Mouse (Mus musculus) liver, adult 2 months (tissue): ENCODE measurements around the gene Fstl1. TPM values are rescaled to one million over a fixed set of nuclear protein-coding genes. Genes with fewer than 3 reads are reported as not detected.

Source experiments
- DNase-seq: peaks from one replicate; pipeline ENCODE4 v3.0.0-alpha.2; 2011; ENCODE audit warnings: low read depth, low spot score; ENCODE audit errors: extremely low read depth
- H3K27ac ChIP-seq: fragments of 200-500 bp; replicated peaks from 2 replicates; pipeline ENCODE4 v1.5.1; 2012; ENCODE audit warnings: low read depth, mild to moderate bottlenecking, control low read depth, inconsistent platforms, low read length; ENCODE audit not compliant: insufficient read depth
- H3K27me3 ChIP-seq: fragments of 200-500 bp; 2 replicates; pipeline ENCODE4 v1.6.1; 2012; ENCODE audit warnings: mild to moderate bottlenecking, moderate library complexity, low read length, inconsistent platforms; ENCODE audit not compliant: control insufficient read depth, insufficient read depth
- H3K36me3 ChIP-seq: fragments of 200-500 bp; 2 replicates; pipeline ENCODE4 v1.6.1; 2012; ENCODE audit warnings: low read length, inconsistent platforms; ENCODE audit not compliant: control insufficient read depth, insufficient read depth
- H3K4me1 ChIP-seq: fragments of 200-500 bp; 2 replicates; pipeline ENCODE4 v1.6.1; 2011; ENCODE audit warnings: low read length; ENCODE audit not compliant: control insufficient read depth, insufficient read depth
- H3K4me3 ChIP-seq: fragments of 200-500 bp; 2 replicates; pipeline ENCODE4 v1.5.1; 2011; ENCODE audit warnings: low read depth, mild to moderate bottlenecking, control low read depth, low read length, moderate library complexity; ENCODE audit not compliant: insufficient read depth
- H3K79me2 ChIP-seq: fragments of 200-500 bp; 2 replicates; pipeline ENCODE4 v1.6.1; 2012; ENCODE audit warnings: inconsistent platforms, mild to moderate bottlenecking, low read length, moderate library complexity; ENCODE audit not compliant: control insufficient read depth, insufficient read depth
- H3K9ac ChIP-seq: fragments of 200-500 bp; 2 replicates; pipeline ENCODE4 v1.6.1; 2012; ENCODE audit warnings: low read depth, mild to moderate bottlenecking, control low read depth, inconsistent platforms, low read length
- CTCF ChIP-seq: fragments of 200-500 bp; IDR thresholded peaks from 2 replicates; pipeline ENCODE4 v1.5.1; 2011; ENCODE audit warnings: low read depth, low read length, control low read depth
- POLR2A ChIP-seq: fragments of 200-500 bp; IDR thresholded peaks from 2 replicates; pipeline ENCODE4 v1.6.1; 2011; ENCODE audit warnings: low read length, control low read depth; ENCODE audit not compliant: insufficient read depth; ENCODE audit errors: extremely low read depth
- WGBS: fragments of 180-500 bp; shearing (Covaris S2); methylation state at CpG from one replicate; pipeline ENCODE4 v1.1.7; 2018; 5-methylcytosine and 5-hydroxymethylcytosine counted together
- polyA plus RNA-seq: library from polyadenylated mRNA; depleted of rRNA; stranded (reverse); fragments of >200 nt; gene quantifications from 2 replicates; pipeline ENCODE4 v1.2.3, GENCODE M21; 2012
- total RNA-seq: library from RNA; depleted of rRNA; stranded (reverse); fragments of >200 nt; gene quantifications from 2 replicates; pipeline ENCODE4 v1.2.3, GENCODE M21; 2014

The Fstl1 gene
- total and polyA plus RNA-seq, 2 experiments: 1.9 to 4.4 TPM

DNA sequence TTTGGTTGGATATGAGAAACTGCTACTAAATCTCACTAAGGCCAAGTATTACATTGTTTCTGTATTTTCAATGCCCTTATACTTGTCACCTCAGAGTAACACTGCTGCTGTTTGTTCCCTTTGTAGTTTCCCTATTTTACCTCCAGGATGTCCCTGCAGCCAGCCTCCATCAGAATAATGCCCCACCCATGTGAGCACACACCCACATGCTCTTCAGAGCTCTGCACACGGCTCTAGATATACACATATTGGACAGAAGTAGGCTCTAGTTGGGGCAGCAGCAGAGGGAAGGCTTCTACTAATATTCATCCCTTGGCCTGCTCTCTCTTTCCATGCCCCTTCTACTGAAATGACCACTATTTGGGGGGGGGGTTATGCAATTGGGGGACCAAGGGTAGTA, 3.7 kb downstream of the Fstl1 start:
- Histone ChIP-seq H3K79me2 (no peaks in the 10 kb centered on the region), H3K4me3 (no peak overlapping the region), H3K27ac (no peak overlapping the region), H3K36me3 (no peaks in the 10 kb centered on the region), H3K4me1 (no peaks in the 10 kb centered on the region), H3K9ac (no peak overlapping the region), H3K27me3 (peaks cover 4% of the 10 kb centered on the region; the same call in 1 of the 2 replicates)
- TF ChIP-seq CTCF (no peak), POLR2A (no peak)
- 44% methylated on average over 1 of the region's 1 CpGs for WGBS
- DNase-seq: no peak

DNA sequence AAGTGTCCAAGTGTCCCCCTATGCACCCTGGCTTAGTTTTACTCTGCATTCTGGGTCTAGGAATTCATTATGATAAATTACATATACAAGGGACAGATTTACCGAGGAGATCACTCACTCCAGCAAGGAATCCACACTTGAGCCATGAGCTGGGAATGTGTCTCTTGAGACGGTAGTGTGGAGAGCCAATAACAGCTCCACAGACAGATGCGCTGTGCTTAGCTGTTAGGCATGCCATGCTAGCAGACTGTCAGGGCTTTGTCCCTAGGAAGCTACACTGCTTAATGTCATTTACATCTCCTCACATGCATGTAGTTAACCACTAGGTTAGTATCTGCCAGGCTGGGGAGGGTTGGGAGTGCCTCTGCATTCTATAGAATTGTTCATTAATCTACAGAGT, 4.2 kb downstream of the Fstl1 start:
- Histone ChIP-seq H3K36me3 (no peaks in the 10 kb centered on the region), H3K27ac (no peak overlapping the region), H3K9ac (no peak overlapping the region), H3K4me1 (no peaks in the 10 kb centered on the region), H3K79me2 (no peaks in the 10 kb centered on the region), H3K4me3 (no peak overlapping the region), H3K27me3 (peaks cover 1% of the 10 kb centered on the region; the same call in 1 of the 2 replicates)
- WGBS: 84% methylated on average over 3 of the region's 3 CpGs
- TF ChIP-seq CTCF (no peak), POLR2A (no peak)
- DNase-seq: no peak

DNA sequence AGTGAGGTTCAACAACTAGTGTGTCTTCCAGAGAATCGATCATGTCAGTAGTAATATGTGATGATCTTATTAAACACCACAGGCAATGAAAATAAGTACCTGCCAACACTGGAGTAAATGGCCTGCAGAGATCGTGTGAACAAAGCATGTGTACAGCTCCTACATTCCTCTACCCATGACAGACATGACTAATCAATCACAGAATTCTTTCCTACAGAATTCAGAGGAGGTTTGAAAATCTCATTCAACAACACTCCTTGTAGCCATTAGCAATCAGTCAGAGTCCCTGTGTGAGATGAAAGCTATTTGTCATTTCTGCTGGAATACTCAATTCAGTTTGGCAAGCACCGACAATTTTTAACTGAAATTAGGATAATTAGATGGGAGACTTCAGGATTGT, 7.9 kb downstream of the Fstl1 start:
- no peaks in the 10 kb centered on the region for H3K27me3 ChIP-seq
- no peak for DNase-seq

DNA sequence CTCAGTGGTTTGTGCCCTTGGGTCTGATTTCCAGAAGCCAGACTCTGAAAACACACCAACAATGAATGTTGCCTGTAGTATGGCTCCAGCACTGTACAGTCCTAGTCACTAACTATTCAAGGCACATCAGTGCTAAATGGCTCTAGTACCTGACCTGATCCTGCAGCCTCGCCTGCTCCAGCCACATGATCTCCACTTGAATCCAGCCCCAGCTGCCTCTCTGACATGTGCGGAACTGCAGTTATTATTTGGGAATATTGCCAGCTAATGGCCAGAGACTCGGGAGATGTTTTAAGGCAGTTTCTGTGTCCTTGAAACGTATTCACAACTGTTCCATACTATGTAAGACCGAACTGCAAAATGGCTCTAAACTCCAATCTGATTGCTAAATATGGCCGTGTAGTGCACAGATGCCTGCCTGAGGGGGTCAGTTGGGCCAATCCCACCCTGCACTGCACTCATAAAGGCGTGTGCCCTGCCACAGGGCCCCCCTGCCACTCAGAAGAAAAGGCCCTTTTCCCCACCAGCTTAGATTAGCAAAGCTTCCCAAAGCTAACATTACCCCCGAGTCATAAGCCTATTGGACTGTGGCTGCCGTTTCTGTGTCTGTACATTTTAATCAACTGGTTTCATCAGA, 11.0 kb downstream of the Fstl1 start:
- no peaks in the 10 kb centered on the region for H3K79me2 ChIP-seq
- DNase-seq: no peak
- WGBS: 69% methylated on average over 9 of the region's 9 CpGs
- TF ChIP-seq CTCF (no peak), POLR2A (no peak)
- H3K27me3 ChIP-seq: no peaks in the 10 kb centered on the region
- H3K9ac ChIP-seq: no peak overlapping the region
- H3K27ac ChIP-seq: no peak overlapping the region
- no peak overlapping the region for H3K4me3 ChIP-seq
- H3K4me1 ChIP-seq: no peaks in the 10 kb centered on the region; the same call in 1 of the 2 replicates
- no peaks in the 10 kb centered on the region for H3K36me3 ChIP-seq

More for the DNA sequence above, 7.9 kb downstream of the Fstl1 start:
- Histone ChIP-seq H3K27ac (no peak overlapping the region), H3K4me1 (no peaks in the 10 kb centered on the region; the same call in 1 of the 2 replicates), H3K4me3 (no peak overlapping the region), H3K9ac (no peak overlapping the region), H3K79me2 (no peaks in the 10 kb centered on the region), H3K36me3 (no peaks in the 10 kb centered on the region)
- 85% methylated on average over 3 of the region's 3 CpGs for WGBS
- TF ChIP-seq POLR2A (no peak), CTCF (no peak)

GRCm38 (mm10) chr16:37788367-37789014, 11.8 kb downstream of the Fstl1 start:
- Histone ChIP-seq H3K4me3 (no peak overlapping the region), H3K27ac (peak overlapping the region; percentile 42; the same call in 1 of the 2 replicates), H3K79me2 (no peaks in the 10 kb centered on the region), H3K4me1 (no peaks in the 10 kb centered on the region; the same call in 1 of the 2 replicates), H3K27me3 (no peaks in the 10 kb centered on the region), H3K9ac (no peak overlapping the region), H3K36me3 (no peaks in the 10 kb centered on the region)
- 45% methylated on average over 12 of the region's 12 CpGs for WGBS
- no peak for TF ChIP-seq CTCF
- TF ChIP-seq POLR2A: no peak
- peak; percentile 14 for DNase-seq

- Histone ChIP-seq H3K36me3 (no peaks in the 10 kb centered on the region), H3K9ac (no peak overlapping the region), H3K79me2 (no peaks in the 10 kb centered on the region), H3K27me3 (no peaks in the 10 kb centered on the region), H3K4me1 (no peaks in the 10 kb centered on the region; the same call in 1 of the 2 replicates), H3K4me3 (no peak overlapping the region), H3K27ac (no peak overlapping the region)
- WGBS: 67% methylated on average over 6 of the region's 6 CpGs
- TF ChIP-seq CTCF (no peak), POLR2A (no peak)
- DNase-seq: no peak
Observed at GRCm38 (mm10) chr16:37789015-37789381, 12.3 kb downstream of the Fstl1 start.
